Mouse (Mus musculus) kidney, adult 2 months (tissue): ENCODE results near the gene Slc6a13.

Source experiments
- CTCF ChIP-seq: fragments of 200-500 bp; conservative IDR thresholded peaks from 2 replicates; pipeline ENCODE4 v1.5.1; 2011; ENCODE audit warnings: low read depth, mild to moderate bottlenecking, control low read depth, low read length, moderate library complexity, mixed read lengths; ENCODE audit not compliant: insufficient read depth, insufficient read length
- POLR2A ChIP-seq: fragments of 200-500 bp; IDR thresholded peaks from one replicate; pipeline ENCODE4 v1.6.1; 2011; ENCODE audit warnings: low read depth, low read length, control low read depth

DNA sequence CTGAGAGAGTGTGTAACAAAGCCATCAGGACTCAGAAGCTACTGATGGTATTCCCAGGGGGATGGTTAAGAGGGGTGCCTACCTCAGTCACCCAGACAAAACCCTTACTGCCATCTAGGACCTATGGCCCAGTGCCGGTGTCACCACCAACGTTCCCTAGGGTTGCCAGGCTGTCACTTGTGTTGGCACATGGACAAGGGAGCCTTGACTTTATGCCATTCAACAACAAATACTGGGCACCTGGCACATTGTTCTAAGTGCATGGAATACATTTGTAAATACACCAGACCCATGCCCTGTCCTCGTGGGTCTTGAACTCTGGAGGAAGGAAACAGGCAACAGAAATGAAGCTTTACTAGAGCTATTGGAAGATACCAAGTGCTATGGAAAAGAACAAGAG lies 5.5 kb downstream of the Slc6a13 start:
- TF ChIP-seq CTCF (no peak), POLR2A (no peak)
